Mouse (Mus musculus): Measurements from ENCODE around the gene 4833439L19Rik. TPM values are rescaled to one million over a fixed set of nuclear protein-coding genes. Genes with fewer than 3 reads are reported as not detected.
A peak's percentile ranks its signal among the peaks of the same experiment; 100 is the strongest.

Gene 4833439L19Rik
- polyA plus RNA-seq, 1 experiment from 2014 or later, result 146 TPM

- peaks cover 21% of the 10 kb centered on the region for H3K36me3 ChIP-seq
- DNase-seq (ENCODE audit: low spot score), result no peak
- H3K4me3 ChIP-seq, result peak overlapping the region; percentile 27; the same call in 1 of the 2 replicates
- H3K4me1 ChIP-seq, result peaks cover 39% of the 10 kb centered on the region
- 67% methylated on average over 5 of the region's 5 CpGs for WGBS
- no peaks in the 10 kb centered on the region for H3K9me3 ChIP-seq
- H3K27me3 ChIP-seq (ENCODE audit: insufficient read depth, poor library complexity, severe bottlenecking), result no peaks in the 10 kb centered on the region
- H3K27ac ChIP-seq, result peak overlapping the region; percentile 69; the same call in 1 of the 2 replicates
These were observed 31.6 kb upstream of the 4833439L19Rik start for GRCm38 (mm10) chr13:54596870-54597269.

GRCm38 (mm10) chr13:54596107-54596690 is 31.0 kb upstream of the 4833439L19Rik start:
- no peaks in the 10 kb centered on the region for H3K9me3 ChIP-seq
- peaks cover 21% of the 10 kb centered on the region for H3K36me3 ChIP-seq
- H3K4me3 ChIP-seq, result no peak overlapping the region
- WGBS, result 43% methylated on average over 8 of the region's 8 CpGs
- peak overlapping the region; percentile 69; the same call in 1 of the 2 replicates for H3K27ac ChIP-seq
- H3K27me3 ChIP-seq (ENCODE audit: insufficient read depth, poor library complexity, severe bottlenecking), result no peaks in the 10 kb centered on the region
- no peak for DNase-seq (ENCODE audit: low spot score)
- H3K4me1 ChIP-seq, result peaks cover 45% of the 10 kb centered on the region

GRCm38 (mm10) chr13:54593617-54594016 is 28.4 kb upstream of the 4833439L19Rik start:
- H3K36me3 ChIP-seq, result peaks cover 11% of the 10 kb centered on the region
- H3K4me1 ChIP-seq, result peaks cover 56% of the 10 kb centered on the region
- WGBS, result 85% methylated on average over 11 of the region's 11 CpGs
- no peaks in the 10 kb centered on the region for H3K9me3 ChIP-seq
- no peak for DNase-seq (ENCODE audit: low spot score)
- H3K27me3 ChIP-seq (ENCODE audit: insufficient read depth, poor library complexity, severe bottlenecking), result no peaks in the 10 kb centered on the region
- H3K4me3 ChIP-seq, result no peak overlapping the region
- no peak overlapping the region for H3K27ac ChIP-seq

- no peak for DNase-seq (ENCODE audit: low spot score)
- no peak overlapping the region for H3K27ac ChIP-seq
- no peaks in the 10 kb centered on the region for H3K9me3 ChIP-seq
- H3K4me3 ChIP-seq, result peak overlapping the region; percentile 3; the same call in 1 of the 2 replicates
- WGBS, result 93% methylated on average over 8 of the region's 8 CpGs
- H3K4me1 ChIP-seq, result peaks cover 40% of the 10 kb centered on the region
- no peaks in the 10 kb centered on the region for H3K27me3 ChIP-seq (ENCODE audit: insufficient read depth, poor library complexity, severe bottlenecking)
- H3K36me3 ChIP-seq, result peaks cover 20% of the 10 kb centered on the region
These were observed 26.6 kb upstream of the 4833439L19Rik start for GRCm38 (mm10) chr13:54591776-54592356.

GRCm38 (mm10) chr13:54589996-54590951 is 25.0 kb upstream of the 4833439L19Rik start, which contains the start of the genes Nop16 and Higd2a:
TSS of gene Nop16 (minus strand) at chr13:54590090.
TSS of gene Higd2a (plus strand) at chr13:54590207.
- Histone ChIP-seq H3K4me1 (peaks cover 25% of the 10 kb centered on the region), H3K27ac (peak within 1 kb of the TSS; percentile 93), H3K4me3 (peak within 1 kb of the TSS; percentile 89), H3K36me3 (peaks cover 28% of the 10 kb centered on the region), H3K9me3 (no peaks in the 10 kb centered on the region), H3K27me3 (ENCODE audit: insufficient read depth, poor library complexity, severe bottlenecking) (no peaks in the 10 kb centered on the region)
- peak; percentile 99 for DNase-seq (ENCODE audit: low spot score)
- WGBS, result under 1% methylated on average over 51 of the region's 51 CpGs

- DNase-seq (ENCODE audit: low spot score), result no peak
- WGBS, result 2% methylated on average over 24 of the region's 24 CpGs
- Histone ChIP-seq H3K4me1 (peaks cover 19% of the 10 kb centered on the region), H3K36me3 (peaks cover 36% of the 10 kb centered on the region), H3K27ac (peak overlapping the region; percentile 93), H3K4me3 (peak overlapping the region; percentile 89), H3K27me3 (ENCODE audit: insufficient read depth, poor library complexity, severe bottlenecking) (no peaks in the 10 kb centered on the region), H3K9me3 (no peaks in the 10 kb centered on the region)
These were observed 24.3 kb upstream of the 4833439L19Rik start for GRCm38 (mm10) chr13:54589414-54589995.

- Histone ChIP-seq H3K27me3 (ENCODE audit: insufficient read depth, poor library complexity, severe bottlenecking) (no peaks in the 10 kb centered on the region), H3K4me1 (peaks cover 9% of the 10 kb centered on the region; the same call in 1 of the 2 replicates), H3K4me3 (no peak overlapping the region), H3K36me3 (peaks cover 69% of the 10 kb centered on the region), H3K9me3 (no peaks in the 10 kb centered on the region), H3K27ac (no peak overlapping the region)
- WGBS, result 78% methylated on average over 11 of the region's 11 CpGs
- DNase-seq (ENCODE audit: low spot score), result no peak
These were observed 20.6 kb upstream of the 4833439L19Rik start for GRCm38 (mm10) chr13:54585831-54586230.

- no peaks in the 10 kb centered on the region for H3K4me1 ChIP-seq
- H3K27ac ChIP-seq, result no peak overlapping the region
- H3K4me3 ChIP-seq, result no peak overlapping the region
- peaks cover 91% of the 10 kb centered on the region for H3K36me3 ChIP-seq
- WGBS, result 91% methylated on average over 5 of the region's 5 CpGs
- H3K27me3 ChIP-seq (ENCODE audit: insufficient read depth, poor library complexity, severe bottlenecking), result no peaks in the 10 kb centered on the region
- DNase-seq (ENCODE audit: low spot score), result no peak
- no peaks in the 10 kb centered on the region for H3K9me3 ChIP-seq
These were observed 17.6 kb upstream of the 4833439L19Rik start for GRCm38 (mm10) chr13:54582860-54583259.

- Histone ChIP-seq H3K4me1 (no peaks in the 10 kb centered on the region), H3K27me3 (ENCODE audit: insufficient read depth, poor library complexity, severe bottlenecking) (no peaks in the 10 kb centered on the region), H3K4me3 (no peak overlapping the region), H3K27ac (no peak overlapping the region), H3K9me3 (no peaks in the 10 kb centered on the region), H3K36me3 (peaks cover 92% of the 10 kb centered on the region)
- DNase-seq (ENCODE audit: low spot score), result no peak
- WGBS, result 79% methylated on average over 10 of the region's 10 CpGs
These were observed 16.9 kb upstream of the 4833439L19Rik start for GRCm38 (mm10) chr13:54582126-54582525.

GRCm38 (mm10) chr13:54581385-54581784 is 16.1 kb upstream of the 4833439L19Rik start:
- Histone ChIP-seq H3K4me1 (no peaks in the 10 kb centered on the region), H3K27me3 (ENCODE audit: insufficient read depth, poor library complexity, severe bottlenecking) (no peaks in the 10 kb centered on the region), H3K9me3 (no peaks in the 10 kb centered on the region), H3K4me3 (no peak overlapping the region), H3K36me3 (peaks cover 93% of the 10 kb centered on the region), H3K27ac (no peak overlapping the region)
- no peak for DNase-seq (ENCODE audit: low spot score)
- 77% methylated on average over 2 of the region's 2 CpGs for WGBS

- Histone ChIP-seq H3K27ac (no peak overlapping the region), H3K4me1 (peaks cover 16% of the 10 kb centered on the region)
- WGBS, result 80% methylated on average over 21 of the region's 21 CpGs
These were observed 12.6 kb upstream of the 4833439L19Rik start for GRCm38 (mm10) chr13:54577652-54578507.

GRCm38 (mm10) chr13:54575489-54575888 is 10.3 kb upstream of the 4833439L19Rik start:
- H3K27me3 ChIP-seq (ENCODE audit: insufficient read depth, poor library complexity, severe bottlenecking), result peaks cover 6% of the 10 kb centered on the region; the same call in 1 of the 2 replicates
- H3K9me3 ChIP-seq, result no peaks in the 10 kb centered on the region
- DNase-seq (ENCODE audit: low spot score), result no peak
- H3K36me3 ChIP-seq, result peaks cover 37% of the 10 kb centered on the region
- peaks cover 20% of the 10 kb centered on the region for H3K4me1 ChIP-seq
- H3K4me3 ChIP-seq, result peak overlapping the region; percentile 97
- peak overlapping the region; percentile 97 for H3K27ac ChIP-seq
- 5% methylated on average over 19 of the region's 19 CpGs for WGBS

More at GRCm38 (mm10) chr13:54577652-54578507, 12.6 kb upstream of the 4833439L19Rik start:
- H3K36me3 ChIP-seq, result peaks cover 61% of the 10 kb centered on the region
- DNase-seq (ENCODE audit: low spot score), result no peak
- no peaks in the 10 kb centered on the region for H3K9me3 ChIP-seq
- H3K4me3 ChIP-seq, result no peak overlapping the region
- peaks cover 6% of the 10 kb centered on the region; the same call in 1 of the 2 replicates for H3K27me3 ChIP-seq (ENCODE audit: insufficient read depth, poor library complexity, severe bottlenecking)

Measured in heart, embryonic 10.5 days (tissue).